Mouse (Mus musculus) mammary gland, adult 2 months (tissue): Measurements from ENCODE around the gene Eid1. TPM values are rescaled to one million over a fixed set of nuclear protein-coding genes. Genes with fewer than 3 reads are reported as not detected.

Source experiments
- polyA plus RNA-seq: library from polyadenylated mRNA; depleted of rRNA; stranded (reverse); fragments of >200 nt; gene quantifications from 2 replicates; pipeline ENCODE4 v1.2.3, GENCODE M21; 2012; ENCODE audit warnings: low replicate concordance; rRNA removed

The Eid1 gene
- 12.9 and 20.6 TPM in 2 replicates for polyA plus RNA-seq

DNA sequence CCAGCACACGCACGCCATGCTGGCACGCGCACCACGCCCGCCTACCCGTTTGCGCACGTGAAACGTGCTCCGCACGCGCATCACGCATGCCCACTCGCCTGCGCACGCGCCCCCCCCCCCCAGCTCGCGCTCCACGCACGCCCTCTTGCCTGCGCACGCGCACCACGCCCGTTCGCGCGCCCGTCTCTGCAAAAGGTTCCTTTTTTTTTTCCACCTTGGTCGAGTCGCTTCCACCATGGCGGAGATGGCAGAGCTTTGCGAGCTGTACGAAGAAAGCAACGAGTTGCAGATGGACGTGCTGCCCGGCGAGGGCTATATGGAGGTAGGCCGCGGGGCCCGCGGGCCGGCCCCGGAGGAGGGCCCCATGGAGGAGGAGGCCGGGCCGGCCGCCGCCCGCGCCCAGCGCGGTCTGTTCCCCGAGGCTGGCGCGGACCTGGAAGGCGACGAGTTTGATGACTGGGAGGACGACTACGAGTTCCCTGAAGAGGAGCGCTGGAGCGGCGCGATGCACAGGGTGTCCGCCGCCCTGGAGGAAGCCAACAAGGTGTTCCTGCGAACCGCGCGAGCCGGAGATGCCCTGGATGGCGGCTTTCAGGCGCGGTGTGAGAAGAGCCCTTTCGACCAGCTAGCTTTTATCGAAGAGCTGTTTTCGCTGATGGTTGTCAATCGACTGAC lies at the start of gene Eid1:
Gene Eid1 (plus strand): TSS at position 139 of the 675 bp plus-strand sequence.

DNA sequence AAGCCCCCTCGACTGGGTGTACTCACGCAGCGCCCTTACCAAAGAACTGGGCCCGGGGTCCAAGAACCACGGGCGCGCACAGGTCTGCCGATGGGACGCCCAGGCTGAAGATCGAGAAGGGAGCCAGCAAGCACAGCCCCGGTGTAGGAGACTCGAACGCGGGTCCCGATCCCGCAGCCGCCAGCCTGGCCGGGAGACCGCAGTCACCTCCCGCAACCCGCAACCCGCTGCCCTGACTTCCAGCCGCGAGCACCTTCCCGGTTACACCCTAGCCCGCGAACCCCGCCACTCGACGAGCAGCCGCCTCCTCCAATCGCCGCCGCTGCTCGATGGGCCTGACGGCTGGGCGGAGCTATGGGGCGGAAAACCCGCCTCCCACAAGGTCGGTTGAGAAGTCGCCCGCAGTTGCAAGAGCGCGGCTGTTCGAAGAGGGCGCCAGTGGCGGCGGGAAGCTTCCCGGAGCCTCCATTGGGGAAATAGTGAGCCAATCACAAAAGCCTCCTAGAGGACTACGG lies 48.0 kb upstream of the Eid1 start, which contains the start of gene Cep152:
Gene Cep152 (minus strand): TSS at position 277 of the 515 bp plus-strand sequence.

DNA sequence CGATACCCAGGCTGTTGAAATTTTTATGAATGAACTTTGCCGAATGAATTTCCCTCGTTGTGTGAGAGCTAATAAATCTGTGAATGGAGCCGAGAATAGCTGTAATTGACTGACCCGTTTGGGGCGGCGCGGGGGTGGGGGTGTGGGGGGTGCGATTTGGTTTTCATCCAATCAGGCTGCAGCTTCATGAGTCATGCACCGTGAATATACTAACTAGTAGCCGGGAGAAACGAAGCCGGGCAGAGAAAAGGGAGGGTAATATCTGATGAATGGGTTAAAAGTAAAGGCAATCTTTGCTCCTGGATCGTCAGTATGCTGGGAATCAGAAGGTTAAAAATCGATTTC lies 51.2 kb downstream of the Eid1 start, which contains the start of gene Shc4:
Gene Shc4 (minus strand): TSS at position 63 of the 345 bp plus-strand sequence.

Other genes starting within 250 kb of the Eid1 start
- gene Gm9913, start 168.0 kb upstream of the Eid1 start, polyA plus RNA-seq = 0.22 and 0.41 TPM in 2 replicates
- 39.2 and 52.3 TPM in 2 replicates for gene Fbn1, start 165.1 kb upstream of the Eid1 start, polyA plus RNA-seq
- 0.99 and 1.1 TPM in 2 replicates for gene Cep152, start 48.0 kb upstream of the Eid1 start, polyA plus RNA-seq
- 2.3 and 2.7 TPM in 2 replicates for gene Shc4, start 51.1 kb downstream of the Eid1 start, polyA plus RNA-seq
- 10.9 and 13.5 TPM in 2 replicates for gene Secisbp2l, start 109.8 kb downstream of the Eid1 start, polyA plus RNA-seq
- gene Galk2, start 186.0 kb downstream of the Eid1 start, polyA plus RNA-seq = 10.6 and 18.3 TPM in 2 replicates
- gene Cops2, start 186.0 kb downstream of the Eid1 start, polyA plus RNA-seq = 2.7 and 12.5 TPM in 2 replicates